Mouse (Mus musculus): ENCODE measurements at regions not wholly inside any gene's neighbourhood (a gene's known extent, or its start where the extent isn't known, plus 50 kb on each side); places are given as distances from the start of the nearest gene placed in this dataset.

GRCm38 (mm10) chr10:111666963-111667362 is 160.9 kb downstream of the Phlda1 start:
- TF ChIP-seq CTCF (IDR thresholded peaks at IDR 0.05; ENCODE audit: extremely low read depth, insufficient read length, insufficient replicate concordance, low read depth, low read length) = no peak
- no peak for TF ChIP-seq POLR2A (IDR thresholded peaks at IDR 0.05; ENCODE audit: low read depth, low read length)

Measured in small intestine, adult 2 months (tissue).